Mouse (Mus musculus) layer of hippocampus, adult 8-10 months (tissue): ENCODE measurements around the gene Copz2. TPM values are rescaled to one million over a fixed set of nuclear protein-coding genes. Genes with fewer than 3 reads are reported as not detected.

Experiments used
- DNase-seq, 2 experiments: peaks; one replicate each; pipeline ENCODE4 v3.0.0; 2022; ENCODE audit warnings: low spot score in 2 of 2
- total RNA-seq, 4 experiments: library from RNA; stranded (reverse); gene quantifications; 2 replicates each; pipeline ENCODE4 v1.2.4; 2022

The Copz2 gene
- total RNA-seq, 4 experiments from 2014 or later: 8.2 to 11.6 (median 9.5) TPM

DNA sequence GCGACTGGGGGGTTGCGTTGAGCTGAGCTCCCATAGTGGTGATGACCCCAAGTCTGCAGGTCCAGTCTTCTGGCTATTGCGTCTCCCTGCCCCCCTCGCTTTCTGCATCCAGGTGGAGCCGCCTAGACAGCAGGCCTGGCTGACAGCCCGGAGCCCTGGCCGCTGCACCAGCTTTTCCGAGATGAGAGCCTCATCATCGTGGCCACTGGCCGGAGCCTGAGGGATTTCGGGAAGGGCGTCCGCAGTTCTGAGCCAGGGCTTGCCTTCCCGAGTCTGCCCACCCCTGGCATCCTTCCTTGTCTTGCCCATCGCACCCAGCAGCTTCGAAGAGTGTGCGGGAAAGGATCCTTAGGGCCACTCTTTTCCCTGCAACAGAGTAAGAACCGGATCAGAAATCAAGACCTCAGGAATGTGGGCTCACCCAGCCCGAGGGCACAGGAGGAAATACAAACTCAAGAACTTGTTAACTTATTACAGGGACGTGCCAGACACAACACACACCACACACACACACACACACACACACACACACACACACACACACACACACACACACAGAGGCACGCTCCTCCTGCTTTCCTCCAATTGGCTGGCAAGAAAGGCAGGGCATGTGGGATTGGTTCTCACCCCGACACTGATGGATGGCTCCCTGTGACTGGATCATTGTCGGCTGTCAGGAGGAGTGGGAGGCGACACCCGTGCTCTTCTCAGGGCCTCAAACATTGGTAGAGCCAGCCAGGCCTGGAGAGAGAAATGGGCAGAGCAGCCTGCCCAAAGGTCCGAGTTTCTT lies 13.7 kb downstream of the Copz2 start:
- DNase-seq: no peak

DNA sequence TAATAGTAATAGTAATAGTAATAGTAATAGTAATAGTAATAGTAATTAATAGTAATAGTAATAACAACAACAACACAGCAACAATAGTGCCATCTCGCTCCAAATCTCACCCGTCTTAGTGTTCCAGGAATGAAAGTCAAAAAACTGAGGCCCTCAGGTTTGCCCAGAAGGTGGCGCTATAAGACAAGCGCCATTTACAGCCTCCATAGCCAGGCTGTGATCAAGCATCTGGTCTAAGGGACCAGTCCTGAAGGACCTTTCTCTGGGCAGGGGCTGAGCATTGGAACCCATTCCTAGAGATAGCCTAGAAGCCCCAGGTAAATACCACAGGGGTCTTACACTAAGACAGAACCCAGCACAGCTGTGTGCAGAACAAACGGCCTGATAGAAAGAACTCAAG lies 17.5 kb downstream of the Copz2 start:
- DNase-seq: peak in 1 of 2 experiments; percentile 82

DNA sequence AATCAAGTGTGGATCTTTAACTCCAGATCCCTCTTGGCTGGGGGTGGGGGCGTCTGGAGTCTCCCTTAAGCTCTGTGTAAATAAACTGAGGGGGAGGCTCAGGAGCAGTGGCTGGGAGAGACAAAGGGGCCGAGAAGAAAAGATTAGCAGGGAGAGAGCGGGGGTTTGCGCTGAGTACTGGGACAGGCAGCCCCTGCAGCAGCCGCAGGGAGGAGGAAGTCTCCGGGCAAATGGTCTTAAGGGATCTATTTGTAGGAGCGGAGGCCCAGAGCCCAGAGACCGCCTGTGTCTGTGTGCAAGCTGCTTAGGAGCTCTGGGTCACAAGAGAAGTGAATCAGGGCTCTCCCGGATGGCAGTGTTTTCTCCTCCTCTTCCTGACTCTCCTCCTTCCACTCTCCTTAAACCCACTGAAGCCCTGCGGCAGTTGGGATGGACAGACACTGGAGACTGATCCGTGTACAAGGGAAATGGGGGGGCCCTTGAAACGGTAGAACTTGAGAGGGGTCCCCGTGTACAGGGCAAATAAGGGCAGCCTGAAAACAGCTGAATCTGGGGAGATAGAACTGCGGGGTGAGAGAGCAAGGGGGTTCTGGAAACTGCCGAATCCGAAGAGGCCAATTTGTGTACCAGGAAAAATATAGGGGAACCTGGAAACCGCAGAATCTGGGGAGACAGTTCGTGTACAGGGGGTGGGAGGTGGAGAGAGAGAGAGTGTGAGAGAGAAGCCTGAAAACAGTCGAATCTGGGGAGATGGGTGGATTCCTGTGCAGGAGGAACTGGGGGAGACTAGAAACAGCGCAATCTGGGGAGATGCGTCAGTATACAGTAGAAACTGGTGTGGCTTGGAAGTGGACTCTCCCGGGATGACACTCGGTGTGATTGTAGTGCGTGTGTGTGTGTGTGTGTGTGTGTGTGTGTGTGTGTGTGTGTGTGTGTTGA lies 23.0 kb downstream of the Copz2 start:
- DNase-seq: no peak

- no peak for DNase-seq
These were observed 24.0 kb downstream of the Copz2 start for GRCm38 (mm10) chr11:96873601-96874140.

DNA sequence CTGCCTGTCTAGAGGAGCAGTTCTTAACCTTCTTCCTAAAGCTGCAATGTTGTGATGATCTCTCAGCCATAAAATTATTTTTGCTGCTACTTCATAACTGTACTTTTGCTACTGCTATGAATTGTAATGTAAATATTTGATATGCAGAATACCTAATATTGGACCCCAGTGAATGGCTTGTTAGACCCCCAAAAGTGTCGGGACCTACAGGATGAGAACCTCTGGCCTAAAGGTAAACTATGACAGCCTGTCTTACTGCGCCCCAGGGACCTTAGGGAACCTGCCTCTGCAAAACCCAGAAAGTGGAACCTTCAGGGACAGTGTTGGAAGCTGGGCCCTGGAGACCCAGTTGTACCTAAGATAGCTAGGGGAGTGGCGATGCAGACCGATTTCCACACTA lies 25.6 kb downstream of the Copz2 start:
- DNase-seq: no peak

DNA sequence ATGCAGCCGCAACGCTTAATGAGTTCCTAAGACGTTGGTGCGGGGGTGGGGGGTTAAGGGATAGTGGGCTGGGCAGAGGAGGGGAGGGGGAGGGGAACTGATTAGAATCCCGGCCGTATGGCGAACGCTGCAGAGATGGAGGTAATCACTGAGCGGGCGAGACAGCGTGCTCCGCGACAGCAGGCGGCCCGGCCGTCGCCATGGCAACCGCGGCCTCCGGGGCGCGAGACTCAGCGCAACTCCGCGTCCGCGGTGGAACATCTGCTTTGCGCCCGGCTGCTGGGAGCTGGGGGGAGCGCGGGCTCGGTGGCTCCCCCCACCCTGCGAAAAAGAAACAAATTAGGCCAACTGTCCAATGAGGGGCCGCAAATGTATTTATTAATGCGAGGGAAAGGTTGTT lies 26.1 kb downstream of the Copz2 start:
- peak; percentile 68 to 86 for DNase-seq

- no peak for DNase-seq
These were observed 26.8 kb downstream of the Copz2 start for GRCm38 (mm10) chr11:96876300-96877040.

DNA sequence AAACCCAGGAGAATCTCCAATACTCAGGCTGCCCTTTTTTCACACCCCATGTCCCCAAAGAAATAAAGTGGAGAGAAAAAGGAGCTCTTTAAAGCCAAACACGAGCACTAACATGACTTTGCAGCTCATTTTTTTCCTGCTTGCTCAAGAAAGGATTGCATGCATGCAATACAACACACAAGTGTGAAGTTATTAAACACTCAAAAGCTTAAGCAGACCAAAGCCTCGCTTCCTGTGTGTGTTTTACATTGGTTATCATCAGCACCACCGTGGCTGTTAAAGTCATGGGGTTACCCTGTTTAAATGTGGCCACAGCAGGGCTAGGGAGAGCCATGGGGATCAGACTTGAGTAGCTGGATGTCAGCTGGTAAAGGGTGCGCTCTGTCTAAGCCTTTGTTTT lies 27.4 kb downstream of the Copz2 start:
- no peak for DNase-seq

- no peak for DNase-seq
These were observed 29.0 kb downstream of the Copz2 start for GRCm38 (mm10) chr11:96878715-96879114.

- no peak for DNase-seq
These were observed 29.7 kb downstream of the Copz2 start for GRCm38 (mm10) chr11:96879359-96879758.

GRCm38 (mm10) chr11:96880296-96880695 lies 30.6 kb downstream of the Copz2 start:
- no peak for DNase-seq

DNA sequence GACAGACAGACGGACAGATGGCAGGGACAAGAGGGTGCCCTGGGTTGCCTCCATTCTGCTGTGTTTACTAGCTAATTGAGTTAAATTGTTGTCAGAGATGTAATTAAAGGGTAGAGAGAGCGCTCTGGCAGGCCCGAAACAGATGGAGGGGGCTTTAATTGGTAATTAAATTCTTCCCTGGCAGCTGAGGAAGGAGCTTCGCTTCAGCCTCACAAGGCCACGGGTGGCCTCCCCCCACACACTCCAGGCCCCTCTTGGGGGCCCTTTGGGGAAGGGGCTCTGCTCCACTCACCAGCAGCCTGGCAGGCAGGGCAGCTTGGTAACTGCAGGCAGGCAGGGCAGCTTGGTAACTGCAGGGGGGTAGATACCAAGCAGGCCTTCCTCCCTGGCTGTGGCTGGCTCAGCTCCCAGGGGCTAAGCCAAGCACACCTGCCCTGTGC lies 36.3 kb downstream of the Copz2 start:
- no peak for DNase-seq

DNA sequence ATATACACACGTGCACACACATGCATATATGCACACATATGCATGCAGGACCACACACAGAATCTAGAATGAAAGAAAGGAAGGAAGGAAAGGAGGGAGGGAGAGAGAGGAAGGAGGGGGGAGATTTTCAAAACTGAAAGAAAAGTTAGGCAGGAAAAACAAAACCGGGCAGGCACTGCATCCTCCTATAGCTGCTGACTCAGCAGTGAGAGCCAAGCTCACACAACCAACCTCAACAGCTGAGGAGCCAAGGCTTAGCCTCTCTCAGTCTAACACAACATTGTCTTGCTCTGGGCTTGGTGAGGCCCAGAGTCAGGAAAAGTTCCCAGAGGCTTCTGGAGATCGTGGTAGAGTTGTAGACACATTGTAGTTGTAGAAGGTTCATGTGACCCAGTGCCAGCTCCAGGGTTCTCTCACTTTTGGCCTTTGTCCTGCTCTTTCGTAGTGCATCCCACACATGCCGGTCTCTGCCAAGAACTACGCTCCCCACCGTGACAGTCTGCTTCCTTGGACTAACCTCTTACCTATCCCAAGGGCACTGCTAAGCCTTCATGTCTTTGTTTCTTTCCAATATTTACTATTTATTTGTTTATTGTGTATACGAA lies 37.4 kb downstream of the Copz2 start:
- DNase-seq: no peak

DNA sequence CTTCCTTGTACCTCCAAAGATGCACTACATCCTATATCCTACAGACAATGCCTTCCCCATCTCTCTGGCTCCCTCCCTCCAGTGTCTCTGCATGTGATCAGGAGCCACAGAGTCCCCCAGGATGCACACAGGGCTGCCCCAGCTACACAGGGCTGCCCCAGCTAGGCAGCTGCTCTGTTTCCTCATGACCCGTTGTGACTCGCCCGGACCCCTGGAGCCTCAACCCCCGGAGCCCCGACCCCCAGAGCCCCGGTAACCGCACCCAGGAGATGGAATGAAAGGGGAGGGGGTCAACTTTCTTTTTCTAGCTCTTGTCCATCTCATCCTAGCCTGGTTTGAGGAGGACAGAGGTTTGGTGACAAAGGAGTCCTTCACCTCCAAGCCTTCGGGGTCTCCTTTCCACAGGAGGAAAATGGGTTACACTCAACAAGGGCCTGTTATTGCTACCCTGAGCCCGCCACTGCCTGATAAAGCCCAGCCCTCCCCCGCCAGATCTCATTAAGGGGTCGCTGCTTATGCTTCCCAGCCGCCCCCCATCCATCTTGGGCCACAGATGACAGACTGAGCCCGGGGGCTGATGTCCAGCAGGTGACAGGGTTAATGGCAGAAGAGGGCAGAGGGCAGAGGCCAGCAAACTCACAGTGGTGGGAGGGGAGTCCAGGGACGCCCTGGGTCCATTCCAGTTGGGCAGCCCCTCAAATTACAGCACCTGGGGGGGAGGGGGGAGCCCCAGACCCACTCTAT lies 42.3 kb downstream of the Copz2 start:
- no peak for DNase-seq

- no peak for DNase-seq
These were observed 43.7 kb downstream of the Copz2 start for GRCm38 (mm10) chr11:96893203-96893842.

DNA sequence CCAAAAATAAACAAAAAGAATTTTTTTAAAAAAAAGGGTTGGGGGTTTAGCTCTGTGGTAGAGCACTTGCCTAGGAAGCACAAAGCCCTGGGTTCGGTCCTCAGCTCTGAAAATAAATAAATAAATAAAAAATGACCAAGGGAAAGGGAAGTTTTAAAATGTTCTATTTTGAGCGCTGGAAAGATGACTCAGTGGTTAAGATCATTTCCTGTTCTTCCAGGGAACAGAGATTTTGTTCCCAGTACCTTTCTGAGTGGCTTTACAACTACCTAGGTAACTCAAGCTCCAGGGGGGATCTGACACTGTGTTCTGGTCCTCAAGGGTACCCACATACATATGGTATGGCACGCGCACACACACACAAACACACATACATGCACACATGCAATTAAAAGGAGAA lies 46.2 kb downstream of the Copz2 start:
- DNase-seq: no peak

DNA sequence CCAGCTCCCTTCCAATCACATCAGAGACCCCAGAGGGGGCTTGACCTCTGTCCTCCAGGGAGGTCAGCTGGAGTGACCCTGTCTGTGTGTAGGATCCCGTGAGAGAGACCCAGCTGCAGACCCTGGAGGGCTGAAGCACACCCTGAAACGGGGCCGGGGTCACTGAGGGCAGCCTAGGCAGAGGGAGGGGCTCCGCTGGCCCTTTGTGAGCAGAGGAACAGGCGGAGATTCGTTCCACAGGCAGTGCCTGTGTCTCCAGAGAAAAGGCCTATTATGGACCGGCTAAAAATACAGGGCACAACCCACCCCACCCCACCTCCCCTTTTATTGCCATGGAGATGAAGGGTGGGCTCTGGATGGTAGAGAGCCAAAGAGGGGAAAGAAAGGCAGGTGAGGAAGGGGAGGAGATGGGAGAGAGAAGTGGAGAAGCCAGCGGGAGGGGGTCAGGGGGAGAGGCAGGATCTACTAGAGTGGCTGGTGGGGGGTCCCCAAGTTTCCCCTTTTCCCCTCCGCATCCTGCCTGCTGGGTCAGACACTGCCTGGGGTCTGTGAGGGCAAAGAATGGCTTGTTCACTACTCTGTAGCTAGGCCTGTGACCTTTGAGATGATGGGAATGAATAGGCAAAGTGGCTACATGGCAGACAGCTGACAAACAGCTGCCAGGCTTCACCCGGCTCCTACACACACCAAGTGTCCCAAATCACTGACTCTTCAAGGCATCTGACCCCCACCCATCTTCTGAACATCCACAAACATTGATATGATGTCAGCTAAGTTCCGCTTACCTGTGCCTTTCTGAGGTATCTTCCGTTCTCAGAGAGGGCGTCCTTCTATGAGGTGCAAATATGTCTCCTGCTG lies 50.0 kb downstream of the Copz2 start:
- DNase-seq: no peak

DNA sequence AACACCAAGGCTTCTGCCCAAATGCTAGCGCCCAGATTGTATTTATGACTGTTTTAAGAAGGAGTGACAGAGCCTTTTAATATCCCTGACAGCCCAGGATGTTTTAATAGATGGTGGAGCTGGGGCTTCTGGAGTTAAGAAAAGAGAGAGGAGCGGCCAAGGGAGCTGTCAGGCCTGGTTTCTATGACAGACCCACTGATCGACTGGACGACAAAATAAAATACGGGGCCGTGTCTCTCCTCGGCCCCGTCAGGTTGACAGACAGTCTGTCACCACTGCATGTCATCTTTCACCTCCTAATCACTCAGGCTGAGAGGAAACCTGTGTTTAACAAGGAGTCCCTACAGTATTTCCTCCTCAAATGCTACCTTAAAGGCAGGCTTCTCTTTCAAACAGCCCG lies 51.7 kb downstream of the Copz2 start:
- DNase-seq: no peak
